Mouse (Mus musculus) activated CD4-positive, CD25-positive, alpha-beta regulatory T cell, adult 9 weeks (primary cell): ENCODE measurements around the gene Btla. TPM values are rescaled to one million over a fixed set of nuclear protein-coding genes. Genes with fewer than 3 reads are reported as not detected.

ENCODE experiments used
- polyA plus RNA-seq: library from polyadenylated mRNA; unstranded; fragments of 100-300 nt; shearing (Covaris generic); gene quantifications from one replicate; pipeline ENCODE4 v1.2.1, GENCODE M21; 2017

The Btla gene
- 87.1 TPM for polyA plus RNA-seq

GRCm38 (mm10) chr16:45223648-45224388 lies at the start of gene Btla:
Btla (plus strand) TSS chr16:45224315.

Other genes with a start within 250 kb of the Btla start
- 1.2 TPM for gene Ccdc80, start 130.9 kb upstream of the Btla start, polyA plus RNA-seq
- 52.9 TPM for gene Slc35a5, start 65.6 kb upstream of the Btla start, polyA plus RNA-seq
- gene Atg3, start 65.5 kb upstream of the Btla start, polyA plus RNA-seq = 25.6 TPM
- gene Cd200, start 184.7 kb downstream of the Btla start, polyA plus RNA-seq = 125 TPM